Mouse (Mus musculus): ENCODE results near the gene Cx3cl1. TPM values are rescaled to one million over a fixed set of nuclear protein-coding genes. Genes with fewer than 3 reads are reported as not detected.

The Cx3cl1 gene
- polyA plus RNA-seq (2014; fragmentation: Illumina TruSeq; extraction: RNeasy Lipid Tissue Mini Kit (QIAGEN cat#74804); ENCODE audit: low read depth, low replicate concordance) = not detected

DNA sequence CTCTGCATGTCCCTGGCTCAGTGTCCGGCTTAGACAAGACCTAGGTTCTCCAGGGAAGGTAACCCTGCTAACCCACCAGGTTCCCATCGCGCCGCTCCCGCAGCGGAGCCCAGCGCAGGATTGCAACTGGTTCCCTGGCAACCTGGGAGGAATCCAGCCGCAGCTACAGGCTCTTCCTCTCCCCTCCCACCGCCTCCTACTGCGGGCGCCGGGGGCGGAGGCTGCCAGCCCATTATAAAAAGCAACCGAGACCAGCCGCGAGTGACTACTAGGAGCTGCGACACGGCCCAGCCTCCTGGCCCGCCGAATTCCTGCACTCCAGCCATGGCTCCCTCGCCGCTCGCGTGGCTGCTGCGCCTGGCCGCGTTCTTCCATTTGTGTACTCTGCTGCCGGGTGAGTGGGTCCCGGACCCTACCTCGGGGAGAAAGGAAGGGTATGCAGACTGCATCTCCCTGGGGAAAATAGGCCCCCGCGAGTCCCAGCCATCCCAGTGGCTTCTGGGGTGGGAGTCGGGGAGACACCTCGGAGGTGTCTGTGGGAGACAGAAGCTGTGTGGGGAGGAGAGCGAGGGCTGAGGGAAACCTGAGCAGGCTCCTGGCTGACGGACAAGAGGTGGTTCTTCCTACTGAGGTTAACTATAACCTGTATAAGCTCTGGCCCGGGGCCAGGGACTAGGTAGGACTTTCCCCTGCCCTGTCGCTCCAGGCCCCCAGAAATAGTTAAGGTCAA is at the start of gene Cx3cl1:
Cx3cl1 (plus strand) TSS at position 69 of the 730 bp plus-strand sequence.

DNA sequence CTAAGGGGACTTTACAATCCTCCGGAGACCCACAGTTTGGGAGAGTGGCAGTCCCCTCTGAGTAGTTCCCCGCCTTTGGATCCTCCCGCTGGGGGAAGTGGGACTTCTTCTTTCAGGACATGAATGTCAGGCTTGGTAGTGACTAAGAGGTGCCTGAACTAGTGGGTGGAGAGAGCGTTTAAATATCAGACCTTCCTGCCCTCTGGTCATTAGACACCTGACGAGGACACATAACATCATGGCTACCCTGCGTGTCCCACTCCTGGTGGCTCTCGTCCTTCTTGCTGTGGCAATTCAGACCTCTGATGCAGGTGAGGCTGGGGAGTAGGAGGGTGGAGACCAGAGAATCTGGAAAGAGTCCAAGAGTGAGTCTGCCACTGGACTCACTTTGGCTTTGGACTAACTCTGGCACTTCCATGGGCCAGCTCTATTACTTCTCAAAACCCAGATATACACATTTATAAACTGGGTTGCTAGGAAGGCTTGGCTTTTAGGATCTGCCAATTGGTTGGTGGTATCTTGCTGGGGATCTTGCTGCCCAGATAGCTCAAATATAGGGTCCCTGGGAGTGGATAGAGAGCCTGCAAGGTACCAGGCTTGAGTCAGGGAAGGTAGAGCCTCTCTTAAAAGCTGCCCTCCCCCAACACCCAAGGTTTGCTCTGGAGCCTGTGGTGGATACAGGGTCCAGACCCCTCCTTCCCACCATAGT is 26.2 kb upstream of the Cx3cl1 start, which contains the start of gene Ccl22:
Ccl22 (plus strand) TSS at position 115 of the 709 bp plus-strand sequence.

GRCm38 (mm10) chr8:94810153-94810552 is 38.3 kb downstream of the Cx3cl1 start, which contains the start of gene Ccl17:
Gene Ccl17 (plus strand): TSS chr8:94810453.

Other genes with a start within 250 kb of the Cx3cl1 start
- gene Cpne2, start 239.0 kb upstream of the Cx3cl1 start, polyA plus RNA-seq (2014; fragmentation: Illumina TruSeq; extraction: RNeasy Lipid Tissue Mini Kit (QIAGEN cat#74804); ENCODE audit: low read depth, low replicate concordance) = 4.4 TPM
- gene Rspry1, start 170.1 kb upstream of the Cx3cl1 start, polyA plus RNA-seq (2014; fragmentation: Illumina TruSeq; extraction: RNeasy Lipid Tissue Mini Kit (QIAGEN cat#74804); ENCODE audit: low read depth, low replicate concordance) = 24.9 TPM
- 27.8 TPM for gene Fam192a, start 170.0 kb upstream of the Cx3cl1 start, polyA plus RNA-seq (2014; fragmentation: Illumina TruSeq; extraction: RNeasy Lipid Tissue Mini Kit (QIAGEN cat#74804); ENCODE audit: low read depth, low replicate concordance)
- gene Arl2bp, start 105.4 kb upstream of the Cx3cl1 start, polyA plus RNA-seq (2014; fragmentation: Illumina TruSeq; extraction: RNeasy Lipid Tissue Mini Kit (QIAGEN cat#74804); ENCODE audit: low read depth, low replicate concordance) = 20.6 TPM
- 3.2 TPM for gene Pllp, start 75.7 kb upstream of the Cx3cl1 start, polyA plus RNA-seq (2014; fragmentation: Illumina TruSeq; extraction: RNeasy Lipid Tissue Mini Kit (QIAGEN cat#74804); ENCODE audit: low read depth, low replicate concordance)
- gene Ccl22, start 26.4 kb upstream of the Cx3cl1 start, polyA plus RNA-seq (2014; fragmentation: Illumina TruSeq; extraction: RNeasy Lipid Tissue Mini Kit (QIAGEN cat#74804); ENCODE audit: low read depth, low replicate concordance) = not detected
- gene Ccl17, start 38.4 kb downstream of the Cx3cl1 start, polyA plus RNA-seq (2014; fragmentation: Illumina TruSeq; extraction: RNeasy Lipid Tissue Mini Kit (QIAGEN cat#74804); ENCODE audit: low read depth, low replicate concordance) = not detected
- 20.4 TPM for gene Coq9, start 66.3 kb downstream of the Cx3cl1 start, polyA plus RNA-seq (2014; fragmentation: Illumina TruSeq; extraction: RNeasy Lipid Tissue Mini Kit (QIAGEN cat#74804); ENCODE audit: low read depth, low replicate concordance)
- 7.0 TPM for gene Ciapin1, start 66.3 kb downstream of the Cx3cl1 start, polyA plus RNA-seq (2014; fragmentation: Illumina TruSeq; extraction: RNeasy Lipid Tissue Mini Kit (QIAGEN cat#74804); ENCODE audit: low read depth, low replicate concordance)
- gene Polr2c, start 85.4 kb downstream of the Cx3cl1 start, polyA plus RNA-seq (2014; fragmentation: Illumina TruSeq; extraction: RNeasy Lipid Tissue Mini Kit (QIAGEN cat#74804); ENCODE audit: low read depth, low replicate concordance) = 3.8 TPM
- gene Dok4, start 104.3 kb downstream of the Cx3cl1 start, polyA plus RNA-seq (2014; fragmentation: Illumina TruSeq; extraction: RNeasy Lipid Tissue Mini Kit (QIAGEN cat#74804); ENCODE audit: low read depth, low replicate concordance) = not detected
- not detected for gene Ccdc102a, start 146.1 kb downstream of the Cx3cl1 start, polyA plus RNA-seq (2014; fragmentation: Illumina TruSeq; extraction: RNeasy Lipid Tissue Mini Kit (QIAGEN cat#74804); ENCODE audit: low read depth, low replicate concordance)
- not detected for gene Adgrg5, start 151.7 kb downstream of the Cx3cl1 start, polyA plus RNA-seq (2014; fragmentation: Illumina TruSeq; extraction: RNeasy Lipid Tissue Mini Kit (QIAGEN cat#74804); ENCODE audit: low read depth, low replicate concordance)
- gene Adgrg1, start 202.7 kb downstream of the Cx3cl1 start, polyA plus RNA-seq (2014; fragmentation: Illumina TruSeq; extraction: RNeasy Lipid Tissue Mini Kit (QIAGEN cat#74804); ENCODE audit: low read depth, low replicate concordance) = 0.53 TPM
- gene Adgrg3, start 245.7 kb downstream of the Cx3cl1 start, polyA plus RNA-seq (2014; fragmentation: Illumina TruSeq; extraction: RNeasy Lipid Tissue Mini Kit (QIAGEN cat#74804); ENCODE audit: low read depth, low replicate concordance) = 2.4 TPM